Mouse (Mus musculus) frontal cortex, postnatal 14 days (tissue): ENCODE data around the gene Fxyd3.

Experiments used
- DNase-seq, 2 experiments: peaks; one replicate each; pipeline ENCODE4 v3.0.0; 2022; ENCODE audit warnings: low spot score in 2 of 2

Fxyd3 gene

DNA sequence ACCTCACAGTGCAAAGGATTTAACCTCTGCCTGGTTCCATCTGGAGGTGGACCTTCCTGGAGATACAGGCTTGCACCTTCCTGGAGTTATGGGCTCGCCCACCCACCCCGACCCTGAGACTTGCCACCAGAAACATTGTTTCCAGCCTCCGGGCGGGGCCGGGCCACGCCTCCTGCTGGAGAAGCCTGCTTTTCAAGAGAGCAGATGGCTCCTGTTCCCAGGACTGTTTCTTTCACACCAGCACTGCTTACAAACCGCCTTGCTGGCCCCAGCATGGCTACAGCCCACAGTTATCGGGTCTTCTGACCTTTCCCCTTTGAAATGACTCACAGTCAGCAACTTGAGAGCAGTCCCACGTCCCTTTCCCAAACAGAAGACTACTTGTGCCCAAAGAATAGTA lies 4.2 kb downstream of the Fxyd3 start:
- no peak for DNase-seq

DNA sequence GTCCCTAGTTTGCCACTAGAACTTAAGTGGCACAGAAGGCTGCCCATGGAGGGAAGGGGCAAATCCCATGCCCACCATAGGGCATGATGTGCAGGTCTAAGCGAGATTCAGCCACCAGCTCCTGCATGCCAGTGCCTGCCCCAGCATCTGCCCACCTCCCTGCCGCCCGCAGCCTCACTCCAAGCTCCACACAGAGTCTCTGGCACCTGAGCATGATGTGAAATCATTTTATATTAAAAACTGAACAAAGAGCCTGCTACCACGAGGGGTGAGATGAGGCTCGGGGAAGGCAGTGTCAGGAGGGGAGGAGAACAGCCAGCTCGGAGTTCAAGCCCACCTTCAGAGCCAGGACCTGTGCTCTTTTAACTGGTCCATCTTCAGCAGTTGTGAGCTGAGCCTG lies 6.2 kb downstream of the Fxyd3 start:
- DNase-seq, result no peak

- no peak for DNase-seq
Measured at GRCm38 (mm10) chr7:31069491-31069890, 7.0 kb downstream of the Fxyd3 start.

DNA sequence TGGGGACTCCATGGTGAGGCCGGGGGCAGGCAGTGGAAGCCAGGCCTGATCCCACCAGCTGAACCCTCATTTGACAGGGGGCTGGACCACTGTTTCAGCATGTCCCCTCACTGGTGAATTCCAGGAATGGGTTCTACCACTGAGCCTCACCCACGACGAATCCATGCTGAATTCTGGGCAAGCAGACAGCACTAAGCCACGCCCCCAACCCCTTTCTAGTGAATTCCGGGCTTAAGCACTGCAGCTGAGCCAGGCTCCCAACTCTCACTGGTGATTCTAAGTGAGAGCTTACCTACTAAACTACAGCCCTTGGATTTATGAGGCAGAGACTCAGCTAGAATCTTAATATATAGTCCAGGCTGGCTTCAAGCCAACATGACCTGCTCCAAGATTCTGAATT lies 8.7 kb downstream of the Fxyd3 start:
- DNase-seq, result no peak

- DNase-seq, result no peak
Measured at GRCm38 (mm10) chr7:31063074-31063560, 13.4 kb downstream of the Fxyd3 start.

- no peak for DNase-seq
Measured at GRCm38 (mm10) chr7:31060621-31061010, 15.9 kb downstream of the Fxyd3 start.

- no peak for DNase-seq
Measured at GRCm38 (mm10) chr7:31059919-31060620, 16.4 kb downstream of the Fxyd3 start.

GRCm38 (mm10) chr7:31059108-31059507 lies 17.4 kb downstream of the Fxyd3 start, which contains the start of gene Lgi4:
Lgi4 (plus strand) TSS chr7:31059342.
- DNase-seq, result peak; percentile 76 to 80

DNA sequence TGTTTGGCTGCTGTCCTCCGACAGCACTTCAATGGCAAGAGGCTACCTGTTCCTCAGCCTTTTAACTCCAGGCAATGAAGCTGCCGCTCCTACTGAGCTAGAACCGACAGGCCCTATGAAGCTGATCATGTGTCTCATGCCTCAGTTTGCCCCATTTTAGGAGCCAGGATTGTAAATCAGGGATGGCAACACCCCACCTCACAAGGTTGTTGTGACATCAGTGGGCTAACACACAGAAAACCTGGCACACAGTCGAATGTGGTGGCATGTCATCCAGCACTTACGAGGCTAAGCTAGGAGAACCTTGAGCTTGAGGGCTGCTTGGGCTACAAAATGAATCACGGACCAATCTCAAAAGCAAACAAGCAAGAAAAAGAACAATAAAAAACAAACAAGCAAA lies 18.3 kb downstream of the Fxyd3 start:
- no peak for DNase-seq

GRCm38 (mm10) chr7:31057730-31058129 lies 18.8 kb downstream of the Fxyd3 start:
- no peak for DNase-seq

DNA sequence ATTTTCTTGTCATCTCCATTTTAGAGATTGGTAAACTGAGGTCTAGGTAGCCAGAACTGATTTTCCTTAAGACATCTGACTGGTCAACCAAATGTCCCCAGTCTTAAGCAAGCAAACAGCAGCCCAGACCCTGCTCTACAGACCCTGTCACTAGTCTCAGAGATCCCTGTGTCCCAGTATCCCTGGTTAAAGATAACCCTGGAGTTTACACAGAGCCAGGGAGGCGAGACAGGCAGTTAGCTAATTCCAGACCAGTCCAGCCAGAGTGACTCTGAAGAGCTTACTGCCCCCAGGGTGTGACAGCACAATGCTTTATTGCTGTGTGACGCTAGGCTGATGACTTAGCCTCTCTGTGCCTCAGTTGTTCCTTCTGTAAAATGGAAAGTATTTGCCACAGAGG lies 19.4 kb downstream of the Fxyd3 start, which contains the start of gene Fxyd1:
Fxyd1 (minus strand) TSS at position 129 of the 400 bp plus-strand sequence.
- DNase-seq, result no peak

GRCm38 (mm10) chr7:31056448-31056847 lies 20.1 kb downstream of the Fxyd3 start:
- DNase-seq, result no peak

GRCm38 (mm10) chr7:31055883-31056282 lies 20.6 kb downstream of the Fxyd3 start:
- DNase-seq, result no peak

GRCm38 (mm10) chr7:31055354-31055824 lies 21.1 kb downstream of the Fxyd3 start:
- no peak for DNase-seq

DNA sequence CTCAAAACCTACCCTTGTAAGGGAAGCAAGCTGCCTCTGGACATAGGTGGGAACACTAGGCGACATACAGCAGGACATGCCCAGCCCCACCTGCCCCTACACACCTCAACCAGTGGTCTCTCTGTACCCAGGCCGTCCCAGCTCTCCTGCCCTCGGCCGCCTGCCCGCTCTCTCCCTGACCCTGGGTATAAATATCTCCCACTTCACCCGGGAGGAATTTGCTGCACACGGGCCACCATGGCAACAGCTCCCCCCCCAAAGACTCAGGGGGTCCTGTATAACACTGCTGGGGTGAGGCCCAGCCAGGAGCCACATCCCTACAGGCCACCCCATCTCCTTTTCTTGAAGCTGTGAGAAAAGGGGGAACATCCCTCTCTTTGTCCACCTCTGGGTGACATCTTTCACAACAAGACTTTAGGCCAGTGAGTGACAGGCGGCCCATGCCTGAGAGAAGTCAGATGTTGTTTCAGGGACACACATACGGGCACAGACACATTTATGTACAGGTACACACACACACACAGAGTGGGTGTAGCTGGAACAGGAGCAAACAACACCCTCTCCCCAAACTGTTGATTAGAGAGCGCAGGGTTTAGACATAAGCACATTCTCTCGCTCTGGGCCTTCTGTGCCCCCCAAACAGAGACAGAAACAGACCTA lies 21.7 kb downstream of the Fxyd3 start:
- DNase-seq, result no peak

DNA sequence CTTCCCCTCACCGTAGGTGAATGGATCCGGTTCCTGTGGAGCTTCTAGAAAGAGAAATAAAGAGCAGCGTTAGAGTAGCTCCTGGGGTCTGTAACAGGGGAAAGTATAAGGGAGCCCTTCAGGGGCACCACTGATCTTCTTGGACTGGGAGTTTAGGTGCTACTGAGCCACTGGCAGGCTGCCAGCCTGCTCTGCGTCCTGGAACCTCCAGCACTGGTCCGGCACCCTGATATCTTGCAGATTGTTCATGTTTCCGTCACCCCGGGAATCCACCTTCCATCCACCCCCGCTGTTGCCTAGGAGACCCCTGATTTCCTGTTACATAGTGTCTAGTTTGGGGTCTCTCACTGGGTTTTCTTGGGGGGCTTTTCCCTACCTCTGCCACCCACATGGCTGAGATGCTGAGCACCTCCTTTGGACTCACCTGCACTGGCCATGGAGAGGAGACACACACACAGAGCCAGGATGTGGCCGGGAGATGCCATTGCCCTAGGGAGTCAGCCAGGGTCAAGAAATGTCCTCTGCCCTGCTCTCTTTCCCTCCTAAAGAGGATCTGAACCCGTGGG lies 22.5 kb downstream of the Fxyd3 start:
- no peak for DNase-seq

DNA sequence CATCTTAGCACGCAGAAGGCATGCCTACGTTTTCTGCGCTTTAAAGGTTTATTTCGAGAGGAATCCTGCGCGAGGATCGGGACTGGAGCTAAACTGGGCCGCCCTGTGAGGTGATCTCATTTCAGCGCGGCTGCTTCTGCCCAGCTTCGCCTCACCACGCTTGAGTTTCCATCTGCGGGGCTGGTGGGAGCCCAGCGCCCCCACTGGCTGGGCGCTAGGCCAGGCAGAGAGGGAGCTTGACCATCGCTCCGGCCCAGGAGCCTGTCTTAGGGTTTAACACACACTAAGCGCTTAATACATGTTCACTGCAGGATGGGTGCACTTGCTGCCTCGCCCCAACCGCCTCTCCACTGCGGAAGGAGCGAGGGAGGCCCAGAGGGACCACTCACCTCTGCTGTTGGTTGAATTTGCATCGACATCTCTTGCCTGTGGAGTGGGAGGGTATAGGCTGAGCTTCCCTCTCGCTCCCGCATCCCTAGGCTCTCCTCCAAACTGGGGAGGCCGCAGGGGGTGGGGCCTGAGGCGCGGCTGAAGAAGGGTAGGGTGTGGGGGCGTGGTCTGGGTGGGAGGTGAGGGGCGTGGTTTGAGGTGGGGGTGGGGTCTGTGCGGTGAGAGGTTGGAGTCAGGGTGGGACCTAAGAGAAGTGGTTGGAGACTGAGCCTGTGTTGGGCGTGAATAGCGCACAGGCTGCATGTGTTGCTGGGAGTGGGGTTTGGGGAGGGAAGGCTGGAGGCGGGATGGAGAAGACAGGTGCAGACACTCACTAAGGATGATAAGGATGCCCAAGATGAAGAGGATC lies 23.7 kb downstream of the Fxyd3 start:
- peak; percentile 61 to 74 for DNase-seq

DNA sequence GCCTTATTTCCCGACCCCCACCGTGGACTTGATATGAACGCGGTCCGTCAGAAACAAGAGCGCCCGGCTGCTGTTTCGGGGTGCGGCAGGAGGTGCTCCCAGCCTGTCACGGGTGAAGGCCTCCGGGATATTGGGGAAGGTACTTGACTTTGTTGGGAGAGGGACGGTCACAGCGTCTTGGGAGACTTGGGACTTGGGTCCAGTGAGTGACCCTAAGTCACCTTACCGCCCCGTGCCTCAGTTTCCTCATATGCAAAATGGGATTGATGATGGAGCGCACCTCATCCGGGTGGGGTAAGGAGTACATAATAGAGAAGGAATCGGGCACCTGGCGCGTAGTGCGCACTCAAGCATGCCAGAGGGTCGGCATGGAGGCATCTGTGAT lies 24.3 kb downstream of the Fxyd3 start:
- no peak for DNase-seq

GRCm38 (mm10) chr7:31051321-31052021 lies 25.0 kb downstream of the Fxyd3 start, which contains the start of gene Fxyd7:
Fxyd7 (minus strand) TSS chr7:31051467.
- no peak for DNase-seq

GRCm38 (mm10) chr7:31050921-31051320 lies 25.6 kb downstream of the Fxyd3 start:
- peak in 1 of 2 experiments; percentile 45 for DNase-seq

DNA sequence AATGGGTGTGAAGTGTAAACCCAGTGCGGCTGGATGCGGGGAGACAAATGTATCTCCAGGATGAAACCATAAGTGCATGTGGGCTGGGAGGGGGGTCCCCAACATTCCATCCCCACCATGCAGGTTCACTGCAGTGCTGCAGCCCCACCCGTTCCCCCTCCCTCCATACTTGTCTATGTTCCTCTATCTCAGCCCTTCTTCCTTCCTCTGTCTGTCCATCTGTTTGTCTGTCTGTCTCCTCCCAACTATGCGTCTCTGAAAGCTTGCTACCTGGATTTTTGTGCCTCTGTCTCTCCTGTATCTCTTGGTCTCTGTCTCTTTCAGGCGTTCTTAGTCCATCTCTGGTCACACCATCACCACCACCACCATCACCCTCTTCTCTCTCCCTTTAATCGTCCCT lies 26.0 kb downstream of the Fxyd3 start:
- no peak for DNase-seq
